ENCODE assay signal across 9 mouse cellular contexts in genomic region chr5:111180091-111181053, GRCm38 (mm10).
DNase-seq lines count a peak whose midpoint lies in the region; ATAC-seq lines count a peak whose summit lies in the region.
"Had no signal": no experiment of that assay in that cellular context is flagged by ENCODE, and none has a peak within 500 bp of the region (broad histone marks: within the 10 kb centered on the region; RNA-seq: fewer than 3 reads in every experiment).

No protein-coding gene starts in this region.

- H3K9me3 ChIP-seq in hindbrain, embryonic 13.5 days: no peaks in the 10 kb centered on the region

- H3K27me3 ChIP-seq in hindbrain, embryonic 13.5 days: no peaks in the 10 kb centered on the region
- H3K27me3 ChIP-seq: Patski had no signal

- peak overlapping the region; percentile 60 for H3K9ac ChIP-seq in hindbrain, embryonic 13.5 days

- peaks cover 77% of the 10 kb centered on the region for H3K4me1 ChIP-seq in hindbrain, embryonic 13.5 days (replicated peaks)

- H3K4me3 ChIP-seq in hindbrain, embryonic 13.5 days: no peak overlapping the region

- peak overlapping the region; percentile 8; the same call in 1 of the 2 replicates for H3K4me2 ChIP-seq in hindbrain, embryonic 13.5 days

- peak overlapping the region; percentile 91 for H3K27ac ChIP-seq in hindbrain, embryonic 13.5 days

- ATAC-seq in hindbrain, embryonic 13.5 days (ENCODE audit: low FRiP score): no peak
- ATAC-seq: Patski had no signal

- peak; percentile 50 to 62 for DNase-seq in cerebellum, postnatal 10 days
- DNase-seq in cerebellum, adult 11 months: no peak
- DNase-seq in Muller cell, postnatal 12 days (ENCODE audit: inconsistent ontology term): peak; percentile 46
- DNase-seq in lung, postnatal 4 days: peak; percentile 27 to 49
- DNase-seq in right cerebral cortex, postnatal 10 days (ENCODE audit: low spot score in 2 of 2): no peak
- no peak for DNase-seq in left cerebral cortex, adult 8-10 months (ENCODE audit: low spot score in 2 of 2)
- no peak for DNase-seq in urinary bladder, postnatal 25 days (ENCODE audit: low spot score)

- 42% methylated on average over 25 of the region's 25 CpGs for WGBS in hindbrain, embryonic 13.5 days

- H3K36me3 ChIP-seq in hindbrain, embryonic 13.5 days: peaks cover 15% of the 10 kb centered on the region

Comparison
In these comparisons a context has a peak if more than half of its experiments do, and no peak if none do; other contexts are left out.
1. DNase-seq: peak in cerebellum, postnatal 10 days (2 of 2), Muller cell, postnatal 12 days (single experiment) and lung, postnatal 4 days (2 of 2); none in cerebellum, adult 11 months (single experiment), right cerebral cortex, postnatal 10 days (0 of 2), left cerebral cortex, adult 8-10 months (0 of 2) and urinary bladder, postnatal 25 days (single experiment).